Mouse (Mus musculus) liver, embryonic 14.5 days (tissue): ENCODE data around the gene Gbx1. TPM values are rescaled to one million over a fixed set of nuclear protein-coding genes. Genes with fewer than 3 reads are reported as not detected.

Experiments
- ATAC-seq: fragments of 200-750 bp; cut with Nextera tagmentation; 2 replicates; pipeline ENCODE4 v1.8.0; 2017; ENCODE audit warnings: moderate number of reproducible peaks, mild to moderate bottlenecking, moderate library complexity; ENCODE audit not compliant: insufficient read depth
- DNase-seq, 3 experiments: peaks; one replicate each; pipeline ENCODE4 v3.0.0-alpha.2; 2012 to 2013; ENCODE audit warnings: low read depth in 3 of 3, low spot score in 3 of 3
- H3K27ac ChIP-seq: fragments of 300-500 bp; sonication (generic); 2 replicates; pipeline ENCODE4 v1.5.1; 2014; ENCODE audit warnings: moderate library complexity, mild to moderate bottlenecking, control low read depth, inconsistent platforms
- H3K27me3 ChIP-seq: fragments of 300-500 bp; sonication (generic); 2 replicates; pipeline ENCODE4 v1.6.1; 2014; ENCODE audit warnings: mild to moderate bottlenecking, low read length, moderate library complexity; ENCODE audit not compliant: control insufficient read depth, insufficient read depth
- H3K36me3 ChIP-seq: fragments of 300-500 bp; sonication (generic); replicated peaks from 2 replicates; pipeline ENCODE4 v1.6.1; 2014; ENCODE audit warnings: low read depth; ENCODE audit not compliant: control insufficient read depth, insufficient read depth
- H3K4me1 ChIP-seq, 2 experiments: fragments of 200-500 bp in 1 of 2; fragments of 300-500 bp in 1 of 2; sonication (generic) in 1 of 2; replicated peaks; 2 replicates each; pipeline ENCODE4 v1.6.1; 2012 to 2014; ENCODE audit warnings: antibody characterized with exemption in 1 of 2, inconsistent platforms in 1 of 2, low read length in 1 of 2; ENCODE audit not compliant: control insufficient read depth in 2 of 2, insufficient read depth in 2 of 2
- H3K4me2 ChIP-seq: fragments of 300-500 bp; sonication (generic); 2 replicates; pipeline ENCODE4 v1.6.1; 2014; ENCODE audit warnings: low read depth, mild to moderate bottlenecking, control low read depth, moderate library complexity
- H3K4me3 ChIP-seq, 2 experiments: fragments of 200-500 bp in 1 of 2; fragments of 300-500 bp in 1 of 2; sonication (generic) in 1 of 2; 2 replicates each; pipeline ENCODE4 v1.5.1; 2012 to 2014; ENCODE audit warnings: low read depth in 2 of 2, low read length in 2 of 2, mild to moderate bottlenecking in 2 of 2, control low read depth in 1 of 2, inconsistent platforms in 1 of 2, moderate library complexity in 1 of 2; ENCODE audit not compliant: insufficient read depth in 1 of 2
- H3K9ac ChIP-seq: fragments of 300-500 bp; sonication (generic); replicated peaks from 2 replicates; pipeline ENCODE4 v1.6.1; 2014; ENCODE audit warnings: mild to moderate bottlenecking, control low read depth, moderate library complexity
- H3K9me3 ChIP-seq: fragments of 300-500 bp; sonication (generic); 2 replicates; pipeline ENCODE4 v1.6.1; 2016; ENCODE audit warnings: low read length, mixed read lengths; ENCODE audit not compliant: control insufficient read depth
- CTCF ChIP-seq: IDR thresholded peaks from 2 replicates; pipeline ENCODE4 v1.5.1; 2016; ENCODE audit warnings: antibody characterized with exemption, low read depth, control low read depth
- EP300 ChIP-seq: IDR thresholded peaks from 2 replicates; pipeline ENCODE4 v1.6.1; 2016; ENCODE audit warnings: antibody characterized with exemption, low read depth
- WGBS: fragments of 180-500 bp; shearing (Covaris S2); extraction: QIAGEN DNeasy Blood & Tissue Kit; methylation state at CpG from one replicate; pipeline ENCODE4 v1.1.7; 2014; ENCODE audit not compliant: insufficient replicate concordance; 5-methylcytosine and 5-hydroxymethylcytosine counted together
- polyA plus RNA-seq, 2 experiments: library from polyadenylated mRNA; depleted of rRNA in 1 of 2; stranded (reverse) in 1 of 2; unstranded in 1 of 2; fragments of >200 nt; fragmentation: Nextera tagmentation in 1 of 2; extraction: Ambion mirVana in 1 of 2; gene quantifications; 2 replicates each; pipeline versions ENCODE4 v1.2.1 to v1.2.3; 2012 to 2014

The Gbx1 gene
- polyA plus RNA-seq, 2 experiments, result not detected

DNA sequence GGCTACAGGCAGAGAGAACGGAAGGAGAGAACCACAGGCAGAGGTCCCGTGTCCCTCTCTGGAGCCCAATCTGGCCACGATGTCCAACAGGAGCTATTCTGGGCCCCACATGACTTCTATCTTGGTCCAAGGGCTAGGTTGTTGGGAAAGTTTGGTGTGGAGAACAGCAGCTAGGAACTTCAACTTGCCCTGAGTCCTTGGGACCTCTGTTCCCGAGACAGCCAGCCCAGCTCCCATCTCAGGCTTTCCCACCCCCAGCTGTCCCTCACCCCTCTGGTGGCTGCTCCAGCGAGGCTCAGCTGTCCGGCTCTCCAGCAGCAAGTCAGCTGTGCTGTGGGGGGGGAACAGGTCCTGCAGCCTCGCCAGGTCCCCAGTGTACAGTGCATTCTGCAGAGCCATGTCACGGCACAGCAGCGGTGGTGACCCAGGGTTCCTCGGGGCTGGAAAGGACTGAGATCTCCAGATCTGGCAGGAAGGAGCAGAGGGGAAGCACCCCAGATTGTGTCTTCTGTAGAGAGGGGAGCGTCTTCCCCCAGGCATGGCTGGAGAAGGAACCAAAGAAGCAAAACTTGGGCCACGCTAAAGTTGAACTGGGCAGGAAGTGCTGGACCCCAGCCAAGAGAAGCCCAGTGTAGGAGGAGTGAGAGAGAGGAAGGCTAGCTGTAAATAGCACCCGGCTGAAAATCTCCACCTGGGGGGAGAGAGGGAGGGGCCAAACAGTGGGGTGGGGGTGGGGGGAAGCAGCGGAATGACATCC lies 13.6 kb upstream of the Gbx1 start, which contains the start of gene Asb10:
Asb10 (minus strand) TSS at position 592 of the 757 bp plus-strand sequence.
- Histone ChIP-seq H3K36me3 (no peaks in the 10 kb centered on the region), H3K27ac (no peak within 1 kb of the TSS), H3K9ac (no peak within 1 kb of the TSS), H3K9me3 (no peaks in the 10 kb centered on the region), H3K4me1 (no peaks in the 10 kb centered on the region; a peak in 1 of 4 replicates), H3K27me3 (no peaks in the 10 kb centered on the region), H3K4me3 (no peak within 1 kb of the TSS), H3K4me2 (no peak within 1 kb of the TSS)
- no peak for ATAC-seq
- peak in 1 of 3 experiments; percentile 5 for DNase-seq
- TF ChIP-seq EP300, result no peak
- no peak for TF ChIP-seq CTCF
- WGBS, result 10% methylated on average over 14 of the region's 14 CpGs

- Histone ChIP-seq H3K4me1 (no peaks in the 10 kb centered on the region; a peak in 1 of 4 replicates), H3K9me3 (no peaks in the 10 kb centered on the region), H3K9ac (no peak overlapping the region), H3K4me3 (no peak overlapping the region), H3K27ac (no peak overlapping the region), H3K27me3 (no peaks in the 10 kb centered on the region), H3K4me2 (no peak overlapping the region), H3K36me3 (no peaks in the 10 kb centered on the region)
- WGBS, result 72% methylated on average over 22 of the region's 22 CpGs
- DNase-seq, result no peak
- no peak for ATAC-seq
- no peak for TF ChIP-seq CTCF
- no peak for TF ChIP-seq EP300
Measured at GRCm38 (mm10) chr5:24539571-24540296, 12.7 kb upstream of the Gbx1 start.

DNA sequence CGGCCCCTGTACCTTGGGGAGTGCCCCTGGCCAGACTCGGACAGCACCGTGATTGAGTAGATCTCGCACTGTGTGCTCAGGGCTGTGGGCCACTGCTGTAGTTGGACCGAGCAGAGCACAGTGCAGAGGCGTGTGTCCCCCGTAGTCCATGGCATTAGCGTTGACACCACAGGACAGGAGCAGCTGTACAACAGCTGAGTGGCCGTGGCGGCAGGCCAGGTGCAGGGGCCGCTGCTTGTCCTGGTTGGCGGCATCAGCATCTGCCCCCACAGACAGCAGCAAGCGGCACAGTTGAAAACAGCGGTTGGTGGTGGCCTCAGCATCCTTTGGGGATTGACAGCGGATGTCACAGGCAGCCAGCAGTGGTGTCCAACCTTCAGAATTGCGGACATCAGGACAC lies 10.6 kb upstream of the Gbx1 start:
- Histone ChIP-seq H3K36me3 (no peaks in the 10 kb centered on the region), H3K4me1 (no peaks in the 10 kb centered on the region; a peak in 1 of 4 replicates), H3K9ac (no peak overlapping the region), H3K27ac (no peak overlapping the region), H3K9me3 (no peaks in the 10 kb centered on the region), H3K27me3 (no peaks in the 10 kb centered on the region; the same call in 1 of the 2 replicates), H3K4me3 (no peak overlapping the region), H3K4me2 (no peak overlapping the region)
- DNase-seq (no peak), ATAC-seq (no peak)
- no peak for TF ChIP-seq CTCF
- TF ChIP-seq EP300, result no peak
- WGBS, result 63% methylated on average over 16 of the region's 16 CpGs

DNA sequence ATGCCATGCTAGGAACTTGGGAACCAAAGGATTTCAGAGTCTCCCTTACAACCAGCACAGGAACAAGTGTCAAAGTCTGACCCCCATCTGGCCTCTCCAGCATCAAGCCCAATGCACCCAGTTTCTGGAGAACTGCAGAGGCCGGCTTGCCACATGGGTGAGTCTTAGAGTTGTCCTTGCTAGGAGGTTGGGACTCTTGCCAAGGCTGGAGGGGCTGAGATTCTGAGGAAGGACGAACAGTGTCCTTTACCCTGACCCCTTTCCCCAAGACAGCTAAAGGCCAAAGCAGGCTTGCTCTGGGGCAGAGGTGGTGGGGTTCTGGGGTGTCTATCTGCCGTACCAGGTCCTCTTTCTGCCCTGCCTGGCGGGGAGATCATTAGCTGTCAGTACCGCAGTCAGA lies 9.5 kb upstream of the Gbx1 start:
- no peak for DNase-seq
- H3K36me3 ChIP-seq, result no peaks in the 10 kb centered on the region
- no peak overlapping the region for H3K4me2 ChIP-seq
- H3K27ac ChIP-seq, result no peak overlapping the region
- no peaks in the 10 kb centered on the region; the same call in 1 of the 2 replicates for H3K27me3 ChIP-seq
- WGBS, result 67% methylated on average over 5 of the region's 5 CpGs
- TF ChIP-seq CTCF (no peak), EP300 (no peak)
- H3K4me1 ChIP-seq, result no peaks in the 10 kb centered on the region; a peak in 1 of 4 replicates
- no peak overlapping the region for H3K9ac ChIP-seq
- ATAC-seq, result no peak
- H3K9me3 ChIP-seq, result no peaks in the 10 kb centered on the region
- no peak overlapping the region for H3K4me3 ChIP-seq

- no peaks in the 10 kb centered on the region; the same call in 1 of the 2 replicates for H3K27me3 ChIP-seq
- TF ChIP-seq CTCF (no peak), EP300 (no peak)
- ATAC-seq (no peak), DNase-seq (no peak)
- WGBS, result 51% methylated on average over 3 of the region's 3 CpGs
- H3K36me3 ChIP-seq, result no peaks in the 10 kb centered on the region
- H3K4me1 ChIP-seq, result no peaks in the 10 kb centered on the region
- no peaks in the 10 kb centered on the region for H3K9me3 ChIP-seq
- H3K9ac ChIP-seq, result no peak overlapping the region
- H3K27ac ChIP-seq, result no peak overlapping the region
- H3K4me3 ChIP-seq, result no peak overlapping the region
- no peak overlapping the region for H3K4me2 ChIP-seq
Measured at GRCm38 (mm10) chr5:24535731-24536130, 8.7 kb upstream of the Gbx1 start.
